Mouse (Mus musculus) thymus, postnatal 10 days (tissue): ENCODE data around the gene Ctnna2.

ENCODE experiments used
- DNase-seq, 2 experiments: peaks; one replicate each; pipeline ENCODE4 v3.0.0; 2021; ENCODE audit warnings: low spot score in 2 of 2

Ctnna2 gene

DNA sequence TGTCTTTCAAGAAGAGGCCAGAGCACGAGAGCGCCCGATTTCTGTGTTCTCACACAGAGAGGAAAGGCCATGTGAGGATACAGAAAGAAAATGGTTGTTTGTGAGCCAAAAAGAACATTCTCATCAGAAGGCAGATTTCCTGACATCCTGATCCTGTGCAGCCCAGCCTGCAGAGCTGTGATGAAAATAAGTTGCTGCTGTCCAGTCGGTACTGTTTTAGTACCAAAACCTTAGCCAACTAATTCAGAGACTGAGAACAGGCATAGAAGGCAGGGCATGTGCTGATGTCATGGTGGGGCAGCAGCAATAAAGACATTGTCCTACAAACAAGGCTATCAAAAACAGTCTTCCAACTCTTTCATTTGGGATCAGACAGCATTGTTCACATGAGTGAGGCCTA is 549.1 kb downstream of the Ctnna2 start:
- DNase-seq = no peak

DNA sequence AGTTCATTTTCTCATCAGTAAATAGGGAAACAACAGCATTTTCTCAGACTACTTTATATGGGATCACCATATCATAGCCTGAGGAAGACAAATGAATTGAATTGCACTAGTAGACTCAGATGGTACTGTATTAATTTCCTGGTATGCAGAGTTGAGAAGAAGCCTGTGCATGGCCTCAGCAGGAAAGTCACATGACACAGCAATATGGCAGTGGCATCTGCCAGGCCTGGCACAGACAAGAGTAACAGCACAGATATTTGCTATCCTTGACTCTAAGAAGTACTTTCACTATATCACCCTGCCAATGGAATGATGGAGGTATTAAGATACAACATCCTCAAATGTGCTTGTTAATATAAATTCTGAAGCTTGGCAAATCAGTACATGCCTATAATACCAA is 553.8 kb downstream of the Ctnna2 start:
- no peak for DNase-seq

DNA sequence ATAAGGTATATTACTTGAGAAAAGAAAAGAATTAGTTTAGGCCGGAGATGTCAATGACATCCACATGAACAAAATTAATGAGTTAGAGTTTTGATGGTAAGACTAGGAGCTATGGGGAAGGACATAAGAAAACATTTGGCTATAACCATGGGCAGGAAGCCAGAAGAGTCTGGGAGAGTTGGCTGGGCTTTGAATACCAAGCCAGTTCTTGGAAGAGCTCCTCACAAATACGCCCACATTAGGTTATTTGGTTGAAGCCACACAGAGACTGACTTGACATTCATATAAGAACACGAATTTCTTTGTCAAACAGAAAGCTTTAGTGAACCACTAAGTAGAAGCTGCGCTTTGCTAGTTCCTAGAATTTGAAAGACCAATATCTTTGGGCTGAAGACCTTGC is 554.7 kb downstream of the Ctnna2 start:
- no peak for DNase-seq

DNA sequence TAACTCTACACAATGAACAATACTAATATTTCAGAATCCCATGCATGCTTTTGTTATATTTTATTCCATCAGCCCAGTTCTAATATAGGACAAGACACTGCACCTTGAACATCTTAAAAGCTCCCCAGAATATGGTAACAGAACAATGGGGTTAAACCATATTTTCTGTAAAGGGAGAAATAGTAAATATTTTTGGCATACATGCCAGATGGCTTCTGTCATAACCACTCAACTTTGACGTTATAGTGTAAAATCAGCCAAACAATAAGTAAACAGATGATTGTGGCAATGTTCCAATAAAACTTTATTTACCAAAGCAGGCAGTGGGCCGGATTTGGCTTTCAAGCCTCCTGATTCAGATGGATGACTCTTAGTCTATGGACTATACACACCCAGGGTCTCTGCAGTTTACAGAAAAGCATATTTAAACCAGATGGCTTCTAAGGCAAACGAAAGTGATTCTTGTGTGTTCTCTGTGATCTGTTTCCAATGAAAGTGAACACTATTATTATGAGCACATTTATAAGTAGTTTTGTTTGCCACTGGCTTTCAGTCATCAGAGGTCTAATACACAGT is 557.8 kb downstream of the Ctnna2 start:
- no peak for DNase-seq

DNA sequence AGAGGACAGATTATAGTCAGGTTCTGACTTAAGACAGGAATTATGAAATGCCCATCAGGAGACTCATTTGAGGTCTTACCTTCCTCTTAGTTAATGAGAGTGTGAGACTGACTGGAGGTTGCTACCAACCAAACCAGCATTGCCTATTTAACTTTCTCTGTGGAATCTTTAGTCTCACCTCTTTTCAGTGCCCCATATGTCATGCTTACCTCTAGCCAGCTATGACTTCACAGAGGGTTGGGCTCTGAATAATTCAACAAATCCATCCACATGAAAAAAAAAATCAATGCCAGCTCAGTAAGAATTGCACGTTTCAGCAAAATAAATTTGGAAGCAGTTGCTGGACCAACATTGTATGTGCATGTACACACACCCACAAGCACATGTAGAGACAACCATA is 562.5 kb downstream of the Ctnna2 start:
- DNase-seq = no peak

DNA sequence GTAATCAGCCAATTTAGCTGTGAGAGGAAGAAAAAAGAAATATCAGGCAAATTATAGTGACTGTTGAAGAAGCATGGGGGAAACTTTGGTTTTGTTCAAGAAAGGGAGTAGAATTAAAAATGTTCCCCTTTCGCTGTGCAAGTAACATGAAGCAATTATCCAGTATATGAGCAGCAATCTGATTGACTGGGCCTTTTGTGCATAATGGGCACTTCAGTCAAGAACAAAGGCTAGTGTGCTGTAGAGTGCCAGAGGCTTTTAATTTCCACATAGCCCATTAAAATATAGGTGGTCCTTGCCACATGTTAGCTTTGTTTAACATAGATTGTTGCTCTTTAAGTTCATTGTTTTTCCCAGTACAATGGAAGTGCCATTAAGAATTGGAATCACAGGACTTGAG is 566.0 kb downstream of the Ctnna2 start:
- DNase-seq = no peak

DNA sequence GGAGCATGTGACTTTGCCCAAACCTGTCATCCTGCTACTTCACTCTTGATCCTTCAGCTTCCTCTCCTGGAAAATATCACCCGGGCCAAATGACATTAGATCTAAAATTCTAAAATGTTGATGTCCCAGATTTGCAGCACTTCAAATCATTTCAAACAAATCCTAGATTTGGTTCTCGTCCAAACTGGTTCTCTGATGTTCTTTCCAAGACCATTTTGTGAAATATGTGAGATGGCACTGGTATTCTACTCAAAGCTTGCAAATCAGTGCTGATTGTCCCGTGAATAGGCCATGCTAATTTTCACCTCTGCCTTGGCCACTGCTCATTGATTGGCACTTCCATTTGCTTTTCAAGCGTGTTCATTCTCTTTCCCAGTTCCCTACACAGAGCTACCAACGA is 571.0 kb downstream of the Ctnna2 start:
- DNase-seq = no peak

DNA sequence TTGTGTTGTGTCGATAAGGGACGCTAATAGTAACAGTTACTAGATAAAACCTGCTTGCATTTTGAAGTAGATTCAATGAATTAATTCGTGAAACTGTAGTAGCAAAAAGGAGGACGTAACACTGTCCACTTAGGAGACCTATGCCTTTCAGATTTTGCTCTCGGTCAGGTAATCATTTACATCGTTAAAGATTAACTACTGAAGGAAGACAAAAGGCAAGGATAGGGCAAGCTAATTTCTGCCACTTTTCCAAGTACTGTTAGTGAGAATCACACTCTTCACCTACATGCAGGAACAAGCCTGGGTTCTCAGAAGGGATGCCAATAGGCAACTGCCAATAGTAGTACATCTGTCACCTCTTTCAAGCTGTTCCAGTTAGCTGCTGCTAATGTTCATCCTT is 578.7 kb downstream of the Ctnna2 start:
- DNase-seq = no peak

DNA sequence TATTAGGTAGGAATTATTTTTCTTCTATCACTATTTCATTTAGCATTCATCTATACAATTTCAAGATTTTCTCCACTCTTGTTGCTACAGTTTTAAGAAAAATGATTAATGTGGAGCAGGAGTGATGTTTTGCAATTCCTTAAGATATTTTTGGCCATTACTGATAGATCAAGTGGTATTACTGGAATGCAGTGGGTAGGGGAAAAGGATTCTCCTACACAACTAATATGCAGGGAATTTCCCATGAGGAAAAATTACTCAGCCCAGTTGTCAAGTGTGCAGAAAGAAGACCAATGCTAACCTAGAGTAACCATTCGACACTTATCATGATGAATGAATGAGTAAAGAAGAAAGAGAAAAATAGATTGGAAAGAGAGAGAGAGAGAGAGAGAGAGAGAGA is 587.8 kb downstream of the Ctnna2 start:
- no peak for DNase-seq

DNA sequence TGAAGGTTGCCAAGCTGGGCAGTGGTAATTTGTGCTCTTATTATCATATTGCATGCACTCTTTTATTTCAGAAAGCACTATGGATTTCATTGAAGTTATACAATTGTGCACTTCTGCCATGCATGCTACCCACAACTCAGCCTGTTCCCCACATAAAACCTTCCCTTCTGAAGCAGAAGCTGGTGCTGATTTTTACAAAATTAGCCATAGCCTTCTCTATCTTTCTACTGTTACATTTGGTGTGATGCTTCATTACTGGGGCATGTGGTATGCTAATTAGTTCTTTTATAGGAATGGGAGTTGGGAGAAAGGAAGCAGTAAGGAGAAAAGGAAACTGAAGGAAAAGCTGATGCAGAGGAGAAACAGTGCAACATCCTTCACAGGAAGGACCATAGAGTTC is 598.2 kb downstream of the Ctnna2 start:
- DNase-seq = no peak

DNA sequence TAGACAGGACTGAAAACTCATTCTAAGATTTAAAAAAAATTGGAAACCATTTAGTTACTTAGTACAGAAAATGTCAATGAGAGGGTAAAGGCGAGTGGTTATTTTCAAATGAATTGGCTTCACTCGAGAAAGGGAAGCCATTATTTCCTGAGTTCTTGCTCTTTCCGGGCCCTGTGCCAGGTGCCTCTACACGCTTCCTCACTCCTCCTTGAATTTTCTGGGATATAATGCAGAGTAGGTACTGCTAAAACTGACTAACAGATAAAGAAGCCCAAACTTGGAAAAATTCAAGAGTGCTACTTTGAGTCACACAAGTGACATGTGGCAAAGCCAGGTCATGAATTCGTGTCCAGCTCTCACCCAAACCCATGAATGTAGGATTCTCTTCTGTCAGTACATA is 606.4 kb downstream of the Ctnna2 start:
- DNase-seq = no peak

DNA sequence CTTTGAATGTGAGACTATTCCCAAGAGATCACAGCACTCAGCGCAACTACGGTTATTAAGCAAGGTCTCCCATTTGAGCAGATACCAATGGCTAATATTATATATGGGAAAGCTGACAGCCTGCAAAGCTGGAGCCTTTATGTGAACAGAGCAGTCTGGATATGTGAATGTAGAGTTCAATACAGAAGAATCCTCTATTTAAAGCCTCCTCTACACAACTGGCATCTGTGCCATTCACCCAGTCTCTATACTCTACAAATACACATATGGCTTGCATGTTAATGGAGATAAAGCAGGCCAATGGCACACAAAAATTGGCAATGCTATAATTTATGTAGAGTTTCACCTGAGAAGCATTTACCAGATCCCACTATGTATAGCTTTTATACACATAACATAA is 608.4 kb downstream of the Ctnna2 start:
- DNase-seq = no peak

DNA sequence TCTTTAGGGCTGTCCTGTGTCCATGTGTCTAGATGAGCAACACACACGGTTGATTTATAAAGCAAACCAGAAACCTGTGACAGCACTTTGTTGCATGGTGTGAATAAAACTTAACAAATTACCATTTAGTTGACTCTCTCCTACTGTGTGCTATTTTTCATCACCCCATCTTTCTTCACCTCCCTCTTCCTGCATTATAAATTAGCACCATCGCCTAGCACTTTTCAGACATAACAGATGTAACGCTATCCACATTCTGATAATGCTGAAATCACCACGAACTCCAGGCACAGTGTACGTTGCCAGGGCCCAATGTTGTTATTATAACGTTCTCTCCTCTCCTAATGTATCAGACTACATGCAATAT is 621.0 kb downstream of the Ctnna2 start:
- DNase-seq = no peak

DNA sequence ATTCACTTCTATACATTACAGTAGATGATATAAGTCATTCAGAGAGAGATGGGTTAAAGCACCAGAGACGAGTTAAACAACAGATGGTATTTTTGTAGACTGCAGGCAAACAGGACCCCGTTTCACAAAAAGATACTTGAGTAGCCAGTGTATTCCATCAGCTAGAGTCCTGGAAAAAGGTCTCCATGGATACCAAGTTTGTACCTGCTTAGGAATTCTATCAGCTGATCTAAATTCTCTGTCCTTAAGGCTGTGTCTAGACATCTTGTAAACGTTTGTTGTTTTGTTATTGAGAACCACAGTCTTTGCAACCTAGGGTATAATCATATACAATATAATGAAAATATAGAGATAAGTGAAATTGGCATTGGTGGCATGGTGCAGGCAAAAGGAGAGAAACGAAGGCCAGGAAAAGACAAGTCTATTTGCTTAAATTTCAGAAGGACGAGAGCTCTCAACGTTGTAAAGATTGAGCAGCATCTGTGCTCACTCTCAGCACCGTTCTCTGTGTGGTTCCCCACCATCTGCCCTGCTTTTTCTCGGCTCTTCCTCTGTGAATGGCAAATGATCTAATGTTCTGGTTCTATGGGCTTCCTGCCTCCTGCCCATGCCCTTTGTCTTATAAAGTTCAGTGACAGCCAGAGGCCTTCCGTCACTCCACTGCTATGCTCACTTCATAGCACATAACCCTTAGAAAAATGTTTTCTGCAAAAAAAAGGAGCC is 621.6 kb downstream of the Ctnna2 start:
- no peak for DNase-seq

DNA sequence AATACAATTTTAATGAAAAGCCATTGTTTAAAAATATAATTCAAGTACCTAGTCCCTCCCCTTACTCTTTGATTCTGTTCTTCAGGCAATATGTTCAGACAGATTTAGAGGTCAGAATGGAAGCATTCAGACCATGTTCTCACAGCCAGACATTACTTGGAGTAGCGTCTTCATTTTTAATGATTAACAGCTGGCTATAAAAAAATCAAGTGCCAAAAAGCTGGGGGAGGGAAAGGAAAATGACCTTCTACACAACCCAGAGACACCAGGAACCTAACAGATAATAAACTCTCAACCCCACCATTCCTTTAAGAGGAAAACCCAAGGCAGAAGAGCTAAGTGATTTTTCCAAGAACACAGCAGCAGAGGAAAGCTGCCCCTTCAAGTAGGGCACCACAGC is 624.7 kb downstream of the Ctnna2 start:
- no peak for DNase-seq

DNA sequence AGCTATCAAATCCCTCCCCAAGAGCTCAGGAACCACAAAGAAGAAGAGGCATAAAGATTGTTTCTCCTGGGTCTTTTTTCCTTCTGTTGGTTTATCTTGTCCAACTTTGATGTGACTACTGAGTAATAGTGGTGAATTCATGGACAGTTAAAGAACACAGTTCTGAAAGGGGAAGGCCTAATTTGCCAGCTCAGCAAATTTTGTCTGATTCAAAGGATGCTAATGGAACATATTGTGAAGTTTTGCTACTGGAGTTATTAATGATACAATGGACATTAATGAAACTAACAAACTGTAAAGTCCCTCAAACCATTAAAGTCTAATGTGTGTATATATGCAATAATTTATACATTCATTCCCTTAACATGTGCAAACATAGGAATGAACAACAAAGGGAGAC is 635.7 kb downstream of the Ctnna2 start:
- DNase-seq = no peak

DNA sequence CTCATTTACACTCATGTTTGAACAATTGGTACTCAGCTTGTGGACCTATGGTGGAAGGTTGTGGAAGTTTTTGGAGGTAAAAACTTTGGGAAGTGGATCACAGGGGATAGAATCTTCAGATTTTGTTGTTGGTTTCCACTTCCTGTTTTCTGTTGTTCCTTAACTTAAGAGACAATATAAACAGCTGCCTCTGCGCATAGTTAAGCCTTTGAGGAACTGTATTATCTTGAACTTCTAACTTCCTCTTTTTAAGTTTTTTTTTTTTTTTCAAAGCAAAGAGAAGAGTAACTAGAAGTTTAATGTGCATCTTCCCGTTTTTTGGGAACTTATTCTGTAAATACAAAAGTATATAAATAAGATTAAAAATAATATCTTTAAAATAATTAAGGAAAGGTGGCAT is 644.0 kb downstream of the Ctnna2 start:
- DNase-seq = no peak

DNA sequence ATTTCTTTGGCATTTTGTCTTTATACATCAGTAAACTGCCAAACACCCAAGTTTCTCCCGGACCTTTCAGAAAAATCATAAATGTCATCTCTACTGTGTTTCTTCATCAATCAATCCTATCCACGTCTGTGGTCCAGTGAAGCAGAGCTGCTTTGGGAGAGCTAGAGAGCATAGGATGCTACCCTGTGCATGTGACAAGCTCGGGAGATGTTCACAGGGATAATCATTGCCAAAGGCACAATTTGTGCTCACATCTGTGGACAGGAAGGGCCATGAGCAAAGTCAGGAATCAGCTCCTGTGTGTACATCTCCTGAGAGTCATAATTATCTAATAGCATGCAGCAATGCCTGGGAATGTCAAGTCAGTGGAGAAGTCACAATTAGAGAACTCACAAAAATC is 654.8 kb downstream of the Ctnna2 start:
- no peak for DNase-seq

DNA sequence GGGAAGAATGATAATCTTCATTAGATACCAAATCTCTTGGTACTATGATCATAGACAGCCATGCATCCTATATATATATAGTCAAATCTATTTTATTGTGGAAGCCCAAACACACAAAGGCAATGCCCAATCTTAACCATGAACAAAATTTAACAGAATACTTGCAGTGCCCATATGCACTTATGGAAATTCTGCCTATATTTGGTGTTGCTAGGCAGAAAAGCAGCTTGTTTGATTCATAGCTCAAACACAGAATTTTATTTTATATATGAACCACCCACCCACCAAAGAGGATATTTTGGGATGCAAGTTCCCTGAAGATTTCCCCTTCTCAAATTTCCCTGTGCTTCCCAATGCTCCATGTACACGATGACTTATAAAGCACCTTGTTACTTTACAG is 655.2 kb downstream of the Ctnna2 start:
- no peak for DNase-seq

DNA sequence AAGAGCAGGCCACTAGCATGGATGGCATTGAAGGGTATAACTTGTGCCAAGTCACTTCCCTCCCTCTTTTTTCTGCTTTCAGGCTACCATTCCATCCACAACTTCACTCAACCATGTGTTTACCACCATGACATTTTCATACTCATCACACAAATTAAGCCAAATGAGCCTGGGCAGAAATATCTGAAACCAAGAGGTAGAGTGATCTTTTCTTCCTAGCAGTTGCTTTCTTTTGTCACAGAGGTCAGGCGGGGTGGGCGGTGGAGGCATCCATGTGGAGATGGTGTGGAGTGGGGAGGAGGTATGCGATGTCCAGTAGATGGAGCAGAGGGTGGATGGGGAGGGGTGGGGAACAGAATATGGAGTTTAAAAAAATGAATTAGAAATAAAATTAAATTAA is 672.7 kb downstream of the Ctnna2 start:
- DNase-seq = no peak

DNA sequence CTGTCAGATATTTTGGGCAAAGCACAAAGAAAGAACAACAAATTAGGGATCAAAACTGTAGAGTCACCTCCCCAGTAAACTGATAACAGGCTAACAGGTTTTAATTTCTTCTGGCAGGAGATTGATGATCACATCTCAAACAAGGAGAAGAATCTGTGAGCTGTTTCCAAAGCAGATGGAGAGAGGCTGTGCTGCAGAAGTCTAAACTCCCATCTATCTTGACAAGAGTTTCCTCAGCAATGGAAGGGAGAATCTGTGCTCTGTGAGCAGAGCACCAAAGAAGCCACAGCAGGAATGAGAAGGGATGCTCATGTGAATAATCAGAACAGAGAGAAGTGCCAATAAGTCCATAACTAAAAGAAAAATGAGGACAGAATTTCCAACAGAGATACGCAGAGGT is 678.2 kb downstream of the Ctnna2 start:
- no peak for DNase-seq

DNA sequence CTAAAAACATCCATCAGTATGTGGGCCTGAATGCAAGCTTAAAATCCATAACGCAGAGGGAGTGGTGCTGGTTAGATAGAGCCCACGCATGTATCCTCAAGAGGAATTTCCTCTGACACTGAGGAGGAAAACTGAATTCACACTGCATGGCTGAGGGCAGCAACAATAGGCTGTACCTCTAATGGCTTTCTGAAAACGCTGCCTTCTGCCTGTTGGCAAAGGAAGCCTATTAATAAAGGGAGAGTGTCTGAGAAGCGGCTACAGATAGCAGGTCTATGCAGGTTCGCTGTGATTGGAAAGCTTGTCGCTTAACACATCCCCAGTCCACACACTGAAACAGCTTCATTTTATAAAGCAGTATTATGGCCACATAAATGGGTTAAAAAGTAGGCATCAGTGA is 688.1 kb downstream of the Ctnna2 start:
- DNase-seq = no peak

DNA sequence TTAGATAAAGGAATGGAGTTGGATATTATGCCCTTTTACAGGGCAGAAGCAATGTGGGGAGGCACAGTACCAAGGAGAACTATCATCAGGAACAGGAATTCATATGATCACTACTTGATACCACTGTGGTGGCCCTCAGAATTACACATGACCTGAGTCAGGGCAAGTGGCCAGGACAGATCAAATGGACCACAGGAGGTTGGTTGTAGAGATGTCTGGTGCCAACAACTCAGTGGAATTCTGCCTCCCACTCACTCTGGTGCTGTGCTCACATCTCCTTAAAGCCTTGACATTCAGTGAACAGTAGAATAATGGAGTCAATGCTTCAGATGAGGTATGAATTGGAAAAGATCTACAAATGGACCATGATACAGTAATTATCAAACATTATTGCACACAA is 691.1 kb downstream of the Ctnna2 start:
- DNase-seq = no peak

DNA sequence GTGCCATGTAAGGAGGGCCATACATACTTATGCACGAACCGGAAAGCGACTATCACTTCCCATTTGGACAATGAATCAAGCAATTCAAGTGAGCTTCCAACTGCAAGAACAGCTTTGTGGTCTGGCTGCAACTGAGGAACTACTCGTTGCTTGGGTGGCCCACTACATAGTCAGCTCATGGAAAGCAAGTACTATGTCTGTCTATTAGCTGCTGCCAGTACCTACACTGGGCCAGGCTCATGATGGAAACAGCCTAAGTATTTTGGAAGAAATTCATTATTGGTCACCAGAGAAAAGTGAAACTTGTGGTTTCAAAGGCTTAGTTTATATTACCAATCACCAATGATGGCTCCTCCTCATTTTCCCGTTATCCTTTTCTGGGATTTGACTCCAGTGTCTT is 693.2 kb downstream of the Ctnna2 start:
- no peak for DNase-seq
